Mouse (Mus musculus): ENCODE measurements around the gene Trim27. TPM values are rescaled to one million over a fixed set of nuclear protein-coding genes. Genes with fewer than 3 reads are reported as not detected.

Gene Trim27
- polyA plus RNA-seq, 1 experiment from 2014 or later = 102 TPM

DNA sequence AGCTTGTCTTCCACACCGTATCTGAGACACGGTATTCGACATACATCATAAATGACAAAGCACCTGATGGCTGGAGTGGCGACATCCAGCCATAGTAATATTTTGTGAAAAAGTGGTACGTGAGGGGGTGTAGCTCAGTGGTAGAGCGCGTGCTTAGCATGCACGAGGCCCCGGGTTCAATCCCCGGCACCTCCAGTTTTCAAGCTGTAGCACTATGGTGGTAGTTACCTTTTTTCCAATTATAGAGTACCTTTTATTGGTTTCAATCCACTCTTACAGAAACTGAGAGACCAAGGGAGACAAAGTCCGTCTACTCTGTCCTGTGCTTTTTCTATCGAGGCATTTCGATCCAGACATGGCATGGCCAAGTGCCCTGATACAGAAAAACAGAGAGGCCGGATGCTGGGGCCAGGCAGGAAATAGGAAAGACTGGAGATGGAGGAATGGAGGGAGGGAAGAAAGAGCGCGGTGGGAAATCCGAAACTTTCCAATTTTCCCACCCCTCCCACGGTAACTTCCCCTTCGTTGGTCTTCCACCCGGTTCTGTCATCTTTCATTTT lies 43.3 kb downstream of the Trim27 start:
- Histone ChIP-seq H3K4me1 (ENCODE audit: control insufficient read depth, insufficient read depth, low read length) (no peaks in the 10 kb centered on the region), H3K4me3 (ENCODE audit: low read depth, low read length) (peak overlapping the region; percentile 65), H3K9ac (ENCODE audit: low read depth, low read length) (peak overlapping the region; percentile 70), H3K4me2 (peak overlapping the region; percentile 81), H3K27me3 (ENCODE audit: control insufficient read depth, insufficient read depth, low read length) (peaks cover 4% of the 10 kb centered on the region; the same call in 1 of the 2 replicates), H3K9me3 (replicated peaks; ENCODE audit: control insufficient read depth, low read length) (no peaks in the 10 kb centered on the region), H3K27ac (ENCODE audit: low read depth, low read length) (no peak overlapping the region), H3K36me3 (ENCODE audit: control insufficient read depth, insufficient read depth, low read length) (no peaks in the 10 kb centered on the region)
- ATAC-seq (replicated peaks; ENCODE audit: insufficient number of reproducible peaks, low FRiP score, low TSS enrichment) = peak; percentile 90
- WGBS (ENCODE audit: insufficient replicate concordance) = 0% methylated on average over 20 of the region's 20 CpGs

DNA sequence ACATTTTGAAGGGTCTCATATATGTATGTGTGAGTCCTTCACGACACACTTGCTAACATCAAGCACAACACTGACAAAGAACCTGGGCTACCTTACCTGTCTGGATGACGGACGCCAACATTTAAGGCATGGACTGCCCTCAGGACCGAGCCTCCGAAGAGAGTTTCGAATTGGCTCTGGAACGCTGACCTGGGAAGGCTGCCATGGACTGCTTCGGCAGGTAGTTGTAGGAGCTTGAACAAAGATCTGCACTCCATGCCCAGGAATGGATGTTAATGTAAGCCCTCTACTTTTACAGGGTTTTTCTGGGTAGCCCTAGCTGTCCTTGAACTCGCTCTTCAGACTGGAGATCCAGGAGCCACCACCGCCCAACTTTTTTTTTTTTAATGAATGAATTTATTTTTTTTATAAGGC lies 44.0 kb downstream of the Trim27 start:
- Histone ChIP-seq H3K9ac (ENCODE audit: low read depth, low read length) (peak overlapping the region; percentile 70), H3K4me1 (ENCODE audit: control insufficient read depth, insufficient read depth, low read length) (no peaks in the 10 kb centered on the region), H3K36me3 (ENCODE audit: control insufficient read depth, insufficient read depth, low read length) (no peaks in the 10 kb centered on the region), H3K9me3 (replicated peaks; ENCODE audit: control insufficient read depth, low read length) (no peaks in the 10 kb centered on the region), H3K27ac (ENCODE audit: low read depth, low read length) (no peak overlapping the region), H3K4me3 (ENCODE audit: low read depth, low read length) (peak overlapping the region; percentile 65), H3K27me3 (ENCODE audit: control insufficient read depth, insufficient read depth, low read length) (peaks cover 4% of the 10 kb centered on the region; the same call in 1 of the 2 replicates), H3K4me2 (peak overlapping the region; percentile 81)
- no peak for ATAC-seq (replicated peaks; ENCODE audit: insufficient number of reproducible peaks, low FRiP score, low TSS enrichment)
- 3% methylated on average over 10 of the region's 10 CpGs for WGBS (ENCODE audit: insufficient replicate concordance)

DNA sequence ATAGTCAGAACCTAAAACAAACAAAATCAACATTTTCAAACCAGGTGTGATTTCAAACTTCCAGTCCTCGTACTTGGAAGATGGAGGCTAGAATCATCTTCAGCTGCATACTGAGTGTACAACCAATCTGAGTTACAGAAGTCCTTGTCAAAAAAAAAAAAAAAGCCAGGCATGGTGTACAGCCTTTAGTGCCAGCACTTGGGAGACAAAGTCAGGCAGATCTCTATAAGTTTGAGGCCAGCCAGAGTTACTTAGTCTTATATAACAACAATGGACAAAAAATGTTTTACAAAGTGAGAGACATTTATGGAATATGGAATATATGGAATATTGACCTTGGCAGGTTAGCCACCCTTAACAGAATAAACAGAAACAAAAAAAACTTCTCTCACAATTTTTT lies 45.1 kb downstream of the Trim27 start:
- Histone ChIP-seq H3K9me3 (replicated peaks; ENCODE audit: control insufficient read depth, low read length) (no peaks in the 10 kb centered on the region), H3K36me3 (ENCODE audit: control insufficient read depth, insufficient read depth, low read length) (no peaks in the 10 kb centered on the region), H3K27me3 (ENCODE audit: control insufficient read depth, insufficient read depth, low read length) (peaks cover 3% of the 10 kb centered on the region; the same call in 1 of the 2 replicates), H3K4me1 (ENCODE audit: control insufficient read depth, insufficient read depth, low read length) (no peaks in the 10 kb centered on the region), H3K9ac (ENCODE audit: low read depth, low read length) (no peak overlapping the region), H3K4me2 (no peak overlapping the region), H3K4me3 (ENCODE audit: low read depth, low read length) (no peak overlapping the region), H3K27ac (ENCODE audit: low read depth, low read length) (no peak overlapping the region)
- WGBS (ENCODE audit: insufficient replicate concordance) = 74% methylated on average over 1 of the region's 1 CpGs
- ATAC-seq (replicated peaks; ENCODE audit: insufficient number of reproducible peaks, low FRiP score, low TSS enrichment) = no peak

DNA sequence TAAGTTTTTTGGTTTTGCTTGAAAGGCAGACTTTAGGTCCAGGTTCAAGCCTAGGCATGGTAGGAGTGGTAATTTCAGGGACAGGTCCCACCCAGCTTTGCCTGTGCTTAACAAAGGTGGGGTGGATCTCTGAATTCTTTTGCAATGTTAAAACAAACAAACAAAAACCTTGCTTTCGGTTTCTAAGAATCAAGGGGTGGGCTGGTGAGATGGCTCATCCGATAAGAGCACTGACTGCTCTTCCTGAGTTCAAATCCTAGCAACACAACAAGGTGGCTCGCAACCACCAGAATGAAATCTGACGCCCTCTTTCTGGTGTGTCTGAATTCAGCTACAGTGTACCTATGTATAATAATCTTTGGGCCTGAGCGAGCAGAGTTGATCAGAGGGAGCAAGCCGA lies 46.0 kb downstream of the Trim27 start:
- Histone ChIP-seq H3K27ac (ENCODE audit: low read depth, low read length) (no peak overlapping the region), H3K27me3 (ENCODE audit: control insufficient read depth, insufficient read depth, low read length) (no peaks in the 10 kb centered on the region), H3K4me3 (ENCODE audit: low read depth, low read length) (no peak overlapping the region), H3K4me1 (ENCODE audit: control insufficient read depth, insufficient read depth, low read length) (no peaks in the 10 kb centered on the region), H3K4me2 (no peak overlapping the region), H3K9ac (ENCODE audit: low read depth, low read length) (no peak overlapping the region), H3K9me3 (replicated peaks; ENCODE audit: control insufficient read depth, low read length) (no peaks in the 10 kb centered on the region), H3K36me3 (ENCODE audit: control insufficient read depth, insufficient read depth, low read length) (no peaks in the 10 kb centered on the region)
- 61% methylated on average over 6 of the region's 6 CpGs for WGBS (ENCODE audit: insufficient replicate concordance)
- ATAC-seq (replicated peaks; ENCODE audit: insufficient number of reproducible peaks, low FRiP score, low TSS enrichment) = no peak

DNA sequence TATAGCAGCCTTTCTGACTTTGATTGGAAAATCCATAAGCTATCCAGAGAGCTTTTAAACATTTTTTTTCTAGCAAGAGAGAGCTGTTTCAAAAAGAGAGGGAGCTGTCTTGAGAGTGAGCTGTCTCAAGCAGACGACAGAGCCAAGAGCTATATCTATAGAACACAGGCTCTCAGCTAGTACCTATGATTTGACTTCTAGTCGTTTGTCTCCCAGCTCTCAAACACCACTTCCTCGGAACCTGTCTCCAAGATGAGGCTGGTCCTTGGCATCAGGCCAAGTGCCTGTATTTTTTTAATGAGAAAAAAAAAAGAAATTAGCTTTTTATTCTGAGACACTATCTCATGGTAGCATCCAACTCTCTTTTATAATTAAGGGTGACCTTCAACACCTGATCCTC lies 46.8 kb downstream of the Trim27 start:
- no peak for ATAC-seq (replicated peaks; ENCODE audit: insufficient number of reproducible peaks, low FRiP score, low TSS enrichment)
- no peaks in the 10 kb centered on the region for H3K9me3 ChIP-seq (replicated peaks; ENCODE audit: control insufficient read depth, low read length)
- H3K36me3 ChIP-seq (ENCODE audit: control insufficient read depth, insufficient read depth, low read length) = no peaks in the 10 kb centered on the region
- H3K9ac ChIP-seq (ENCODE audit: low read depth, low read length) = no peak overlapping the region
- no peak overlapping the region for H3K4me2 ChIP-seq
- whole genome bisulfite sequencing (ENCODE audit: insufficient replicate concordance) = 50% methylated on average over 3 of the region's 3 CpGs
- H3K4me3 ChIP-seq (ENCODE audit: low read depth, low read length) = no peak overlapping the region
- no peaks in the 10 kb centered on the region for H3K27me3 ChIP-seq (ENCODE audit: control insufficient read depth, insufficient read depth, low read length)
- H3K4me1 ChIP-seq (ENCODE audit: control insufficient read depth, insufficient read depth, low read length) = no peaks in the 10 kb centered on the region
- H3K27ac ChIP-seq (ENCODE audit: low read depth, low read length) = no peak overlapping the region

DNA sequence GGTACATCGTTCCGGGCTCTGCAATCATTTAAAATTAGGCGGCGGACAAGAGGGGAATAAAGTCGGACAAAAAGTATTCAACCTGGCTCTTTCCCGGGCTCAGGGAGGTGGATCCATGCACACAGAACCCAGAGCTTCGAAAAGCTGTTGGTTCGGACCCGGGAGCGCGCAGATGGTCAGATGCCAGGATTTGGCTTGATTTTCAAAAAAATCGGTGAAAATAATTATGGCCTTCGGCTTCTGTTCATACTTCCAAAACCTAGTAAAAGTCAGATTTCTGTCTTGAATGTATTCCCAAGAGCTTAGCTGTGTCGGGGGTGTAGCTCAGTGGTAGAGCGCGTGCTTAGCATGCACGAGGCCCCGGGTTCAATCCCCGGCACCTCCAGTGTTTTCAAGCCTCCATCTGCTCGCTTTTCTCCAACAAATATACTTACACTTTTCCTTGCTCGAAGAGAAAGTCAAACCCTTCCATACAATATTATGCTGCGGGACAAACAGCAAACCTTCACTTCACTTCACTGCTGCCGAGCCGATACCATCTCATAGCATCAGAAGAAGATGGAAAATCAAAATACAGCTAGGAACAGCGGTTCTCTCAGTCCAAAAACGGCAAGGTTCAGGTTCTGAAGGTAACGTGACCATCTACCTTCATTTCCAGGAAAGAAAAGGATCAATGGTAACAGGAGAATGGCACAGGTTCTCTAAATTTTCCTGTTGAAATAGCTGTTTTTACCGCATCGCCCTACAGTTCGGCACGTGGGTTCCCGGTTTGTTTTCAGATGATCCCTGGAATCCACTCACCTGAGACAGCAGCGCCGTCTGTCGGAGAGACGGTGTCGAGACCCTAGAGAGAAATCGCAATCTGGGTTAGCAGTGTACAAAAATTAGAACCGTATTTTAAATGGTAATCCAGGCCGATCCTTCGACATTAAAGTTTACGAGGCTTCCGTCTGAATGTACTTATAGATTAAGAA lies 54.8 kb downstream of the Trim27 start:
- WGBS (ENCODE audit: insufficient replicate concordance) = under 1% methylated on average over 43 of the region's 43 CpGs
- H3K4me1 ChIP-seq (ENCODE audit: control insufficient read depth, insufficient read depth, low read length) = no peaks in the 10 kb centered on the region
- no peaks in the 10 kb centered on the region for H3K36me3 ChIP-seq (ENCODE audit: control insufficient read depth, insufficient read depth, low read length)
- no peak overlapping the region for H3K27ac ChIP-seq (ENCODE audit: low read depth, low read length)
- peak overlapping the region; percentile 79 for H3K4me2 ChIP-seq
- H3K4me3 ChIP-seq (ENCODE audit: low read depth, low read length) = peak overlapping the region; percentile 63
- H3K27me3 ChIP-seq (ENCODE audit: control insufficient read depth, insufficient read depth, low read length) = no peaks in the 10 kb centered on the region
- ATAC-seq (replicated peaks; ENCODE audit: insufficient number of reproducible peaks, low FRiP score, low TSS enrichment) = peak; percentile 96
- no peaks in the 10 kb centered on the region for H3K9me3 ChIP-seq (replicated peaks; ENCODE audit: control insufficient read depth, low read length)
- H3K9ac ChIP-seq (ENCODE audit: low read depth, low read length) = peak overlapping the region; percentile 62

DNA sequence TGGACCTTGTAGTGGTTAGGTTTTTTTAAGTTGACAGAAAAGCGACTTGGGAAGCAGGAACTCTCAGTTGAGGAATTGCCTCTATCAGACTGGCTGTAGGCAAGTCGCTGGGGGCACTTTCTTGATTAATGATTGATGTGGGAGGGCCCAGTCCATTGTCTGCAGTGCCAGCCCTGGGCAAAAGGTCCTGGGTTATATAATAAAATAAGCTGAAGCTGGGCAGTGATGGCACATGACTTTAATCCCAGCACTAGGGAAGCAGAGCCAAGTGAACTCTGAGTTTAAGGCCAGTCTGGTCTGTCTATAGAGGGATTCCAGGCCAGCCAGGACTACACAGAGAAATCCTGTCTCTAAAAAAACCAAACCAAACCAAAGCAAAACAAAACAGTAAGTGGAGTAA lies 57.5 kb downstream of the Trim27 start:
- Histone ChIP-seq H3K9ac (ENCODE audit: low read depth, low read length) (no peak overlapping the region), H3K27me3 (ENCODE audit: control insufficient read depth, insufficient read depth, low read length) (no peaks in the 10 kb centered on the region), H3K36me3 (ENCODE audit: control insufficient read depth, insufficient read depth, low read length) (no peaks in the 10 kb centered on the region), H3K4me2 (no peak overlapping the region), H3K9me3 (replicated peaks; ENCODE audit: control insufficient read depth, low read length) (no peaks in the 10 kb centered on the region), H3K4me3 (ENCODE audit: low read depth, low read length) (no peak overlapping the region), H3K4me1 (ENCODE audit: control insufficient read depth, insufficient read depth, low read length) (no peaks in the 10 kb centered on the region), H3K27ac (ENCODE audit: low read depth, low read length) (no peak overlapping the region)
- no peak for ATAC-seq (replicated peaks; ENCODE audit: insufficient number of reproducible peaks, low FRiP score, low TSS enrichment)
- 61% methylated on average over 2 of the region's 2 CpGs for WGBS (ENCODE audit: insufficient replicate concordance)

DNA sequence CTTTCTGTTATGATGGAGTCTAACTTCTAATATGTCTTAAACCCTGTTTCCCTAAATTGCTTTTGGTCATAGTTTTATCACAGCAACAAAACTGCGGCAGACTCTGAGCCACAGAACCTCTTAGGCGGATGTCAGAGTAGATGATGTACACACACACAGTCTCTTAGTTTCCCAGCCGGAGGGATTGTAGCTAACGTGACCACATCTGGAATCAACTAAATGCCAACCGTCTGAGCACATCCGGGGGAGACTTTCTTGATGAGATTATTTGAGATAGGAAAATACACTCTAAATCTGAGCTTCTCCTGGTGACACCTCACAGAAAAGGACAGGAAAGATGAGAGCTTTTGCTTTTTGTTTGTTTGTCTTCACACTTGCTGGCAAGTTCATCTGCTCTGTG lies 57.9 kb downstream of the Trim27 start:
- no peaks in the 10 kb centered on the region for H3K4me1 ChIP-seq (ENCODE audit: control insufficient read depth, insufficient read depth, low read length)
- ATAC-seq (replicated peaks; ENCODE audit: insufficient number of reproducible peaks, low FRiP score, low TSS enrichment) = no peak
- no peak overlapping the region for H3K4me3 ChIP-seq (ENCODE audit: low read depth, low read length)
- no peaks in the 10 kb centered on the region for H3K9me3 ChIP-seq (replicated peaks; ENCODE audit: control insufficient read depth, low read length)
- H3K27ac ChIP-seq (ENCODE audit: low read depth, low read length) = no peak overlapping the region
- no peak overlapping the region for H3K4me2 ChIP-seq
- H3K27me3 ChIP-seq (ENCODE audit: control insufficient read depth, insufficient read depth, low read length) = no peaks in the 10 kb centered on the region
- no peak overlapping the region for H3K9ac ChIP-seq (ENCODE audit: low read depth, low read length)
- H3K36me3 ChIP-seq (ENCODE audit: control insufficient read depth, insufficient read depth, low read length) = no peaks in the 10 kb centered on the region
- WGBS (ENCODE audit: insufficient replicate concordance) = 66% methylated on average over 6 of the region's 6 CpGs
